Mouse (Mus musculus) brain, embryonic 14.5 days (tissue): ENCODE results near the gene Tmtc1.

ENCODE experiments used
- CTCF ChIP-seq: fragments of 200-500 bp; IDR thresholded peaks from 2 replicates; pipeline ENCODE4 v1.5.1; 2012; ENCODE audit warnings: inconsistent platforms, mild to moderate bottlenecking, moderate library complexity, borderline replicate concordance; ENCODE audit not compliant: insufficient read depth, insufficient read length; ENCODE audit errors: extremely low read depth
- POLR2A ChIP-seq: fragments of 200-500 bp; IDR thresholded peaks from 2 replicates; pipeline ENCODE4 v1.6.1; 2012; ENCODE audit warnings: mild to moderate bottlenecking, inconsistent platforms, borderline replicate concordance; ENCODE audit not compliant: poor library complexity, insufficient read depth, insufficient read length, severe bottlenecking; ENCODE audit errors: extremely low read depth

DNA sequence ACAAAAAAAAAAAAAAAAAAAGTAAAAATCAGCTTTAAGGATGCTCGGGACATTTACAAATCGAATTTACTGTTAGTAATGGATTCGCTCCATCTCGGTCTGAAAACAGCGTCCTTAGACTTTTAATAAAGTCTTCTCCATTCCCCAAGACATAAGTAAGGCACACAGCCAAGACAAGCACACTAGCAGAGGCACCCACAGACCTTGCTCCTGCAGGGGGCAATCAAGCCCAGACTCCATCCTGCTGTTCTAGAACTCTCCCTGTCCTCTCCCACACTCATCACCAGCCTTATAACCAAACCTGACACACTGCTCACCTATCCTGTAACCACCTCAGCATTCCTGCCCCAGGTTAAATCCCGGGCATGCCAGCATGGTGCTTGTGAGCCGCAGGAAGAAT is 52.9 kb downstream of the Tmtc1 start:
- TF ChIP-seq POLR2A (no peak), CTCF (0 out of 2 replicates have a peak, but pooled peaks have one; percentile 13)
